Mouse (Mus musculus) heart, embryonic 16.5 days (tissue): ENCODE results near the gene Asb8. TPM values are rescaled to one million over a fixed set of nuclear protein-coding genes. Genes with fewer than 3 reads are reported as not detected.
A peak's percentile ranks its signal among the peaks of the same experiment; 100 is the strongest.

ENCODE experiments used
- ATAC-seq: fragments of 200-750 bp; cut with Nextera tagmentation; replicated peaks from 2 replicates; pipeline ENCODE4 v1.8.0; 2017; ENCODE audit warnings: moderate number of reproducible peaks; ENCODE audit not compliant: insufficient read depth, low FRiP score; ENCODE audit errors: extremely low read depth
- H3K27ac ChIP-seq: fragments of 300-500 bp; sonication (generic); 2 replicates; pipeline ENCODE4 v1.5.1; 2014; ENCODE audit warnings: mild to moderate bottlenecking, low read length, control low read depth, moderate library complexity
- H3K27me3 ChIP-seq: fragments of 300-500 bp; sonication (generic); 2 replicates; pipeline ENCODE4 v1.6.1; 2014; ENCODE audit warnings: low read length, mixed read lengths; ENCODE audit not compliant: control insufficient read depth, insufficient read depth
- H3K36me3 ChIP-seq: fragments of 300-500 bp; sonication (generic); 2 replicates; pipeline ENCODE4 v1.6.1; 2014; ENCODE audit not compliant: control insufficient read depth, insufficient read depth
- H3K4me1 ChIP-seq: fragments of 300-500 bp; sonication (generic); 2 replicates; pipeline ENCODE4 v1.6.1; 2014; ENCODE audit warnings: low read length, mixed read lengths; ENCODE audit not compliant: control insufficient read depth, insufficient read depth
- H3K4me2 ChIP-seq: fragments of 300-500 bp; sonication (generic); 2 replicates; pipeline ENCODE4 v1.6.1; 2014; ENCODE audit warnings: low read depth, mild to moderate bottlenecking, control low read depth, low read length
- H3K4me3 ChIP-seq: fragments of 300-500 bp; sonication (generic); 2 replicates; pipeline ENCODE4 v1.5.1; 2014; ENCODE audit warnings: mild to moderate bottlenecking, control low read depth, low read length
- H3K9ac ChIP-seq: fragments of 300-500 bp; sonication (generic); 2 replicates; pipeline ENCODE4 v1.6.1; 2014; ENCODE audit warnings: low read length, control low read depth
- H3K9me3 ChIP-seq: fragments of 300-500 bp; sonication (generic); replicated peaks from 2 replicates; pipeline ENCODE4 v1.6.1; 2016; ENCODE audit warnings: low read length; ENCODE audit not compliant: control insufficient read depth
- WGBS: fragments of 180-500 bp; shearing (Covaris S2); extraction: QIAGEN DNeasy Blood & Tissue Kit; methylation state at CpG from one replicate; pipeline ENCODE4 v1.1.7; 2014; 5-methylcytosine and 5-hydroxymethylcytosine counted together
- polyA plus RNA-seq: library from polyadenylated mRNA; unstranded; fragments of >200 nt; fragmentation: Nextera tagmentation; extraction: Ambion mirVana; gene quantifications from 2 replicates; pipeline ENCODE4 v1.2.1, GENCODE M21; 2015

Gene Asb8
- polyA plus RNA-seq, 1 experiment from 2014 or later = 91.7 TPM

DNA sequence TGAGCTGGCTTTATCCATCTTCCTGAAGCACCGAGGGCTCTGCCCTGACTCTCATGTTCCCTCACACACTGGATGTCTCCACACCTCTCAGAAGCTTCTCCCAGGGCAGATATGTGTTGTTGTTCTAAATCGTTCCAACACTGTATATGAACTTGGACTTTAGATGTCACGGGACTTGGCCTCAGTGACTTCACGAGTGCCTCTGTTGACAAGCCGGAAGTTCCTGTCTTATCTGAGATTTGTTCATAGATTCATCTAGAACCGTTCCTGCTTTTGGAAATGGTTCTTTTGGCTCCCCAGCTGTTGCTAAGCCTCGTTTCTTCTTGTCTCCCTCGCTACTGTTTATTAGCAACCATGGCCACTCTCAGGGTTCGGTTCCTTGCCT is 49.7 kb downstream of the Asb8 start:
- Histone ChIP-seq H3K9ac (no peak overlapping the region), H3K36me3 (peaks cover 49% of the 10 kb centered on the region), H3K27ac (peak overlapping the region; percentile 80), H3K9me3 (no peaks in the 10 kb centered on the region), H3K4me3 (no peak overlapping the region), H3K27me3 (no peaks in the 10 kb centered on the region), H3K4me2 (no peak overlapping the region), H3K4me1 (peaks cover 33% of the 10 kb centered on the region)
- WGBS = 75% methylated on average over 9 of the region's 9 CpGs
- ATAC-seq = no peak

DNA sequence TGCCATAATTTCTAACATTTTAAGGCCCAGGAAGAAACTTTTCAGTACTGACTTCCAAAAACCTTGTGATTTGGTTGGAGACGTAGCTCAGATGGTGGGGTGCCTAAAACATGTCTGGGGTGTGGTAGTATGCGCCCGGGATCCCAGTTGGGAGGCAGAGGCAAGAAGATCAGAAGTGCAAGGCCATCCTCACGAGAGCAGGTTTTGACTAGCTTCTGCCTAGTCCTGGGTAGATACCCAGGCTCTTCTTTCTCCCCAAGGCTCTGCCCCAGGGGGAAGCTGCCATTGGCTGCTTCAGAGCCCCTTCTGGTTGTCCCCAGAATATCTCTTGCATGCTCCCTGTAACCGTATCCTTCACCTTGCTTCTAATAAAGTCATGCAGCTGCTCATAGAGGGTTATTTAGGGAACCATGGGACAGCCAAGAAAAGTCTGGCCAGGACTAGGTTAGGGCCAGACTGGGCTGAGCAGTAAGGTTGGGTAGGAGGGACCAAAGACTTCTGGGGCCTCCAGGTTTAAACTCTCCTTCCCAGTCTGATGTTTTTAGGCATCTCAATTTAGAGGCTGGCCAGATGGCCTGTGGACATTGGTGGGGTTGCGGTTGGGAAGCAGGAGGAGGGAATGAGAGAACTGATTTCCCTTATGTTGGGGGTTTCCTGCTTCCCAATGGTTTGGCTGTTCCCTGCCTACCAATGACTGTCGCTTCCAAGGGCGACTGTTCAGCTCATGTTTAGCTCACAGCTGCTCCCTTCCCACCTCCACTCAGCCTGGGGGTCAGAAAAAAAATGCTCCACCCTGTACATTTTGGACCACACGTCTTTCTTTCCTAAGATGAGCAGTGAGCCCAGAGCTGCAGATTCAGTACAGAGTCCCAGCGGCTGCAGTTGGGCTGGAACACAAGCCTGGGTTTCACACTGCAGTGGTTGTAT is 50.3 kb downstream of the Asb8 start:
- Histone ChIP-seq H3K27me3 (no peaks in the 10 kb centered on the region), H3K4me2 (no peak overlapping the region), H3K36me3 (peaks cover 42% of the 10 kb centered on the region), H3K9me3 (no peaks in the 10 kb centered on the region), H3K4me1 (peaks cover 40% of the 10 kb centered on the region), H3K4me3 (no peak overlapping the region), H3K27ac (peak overlapping the region; percentile 80), H3K9ac (no peak overlapping the region)
- 0 out of 2 replicates have a peak, but pooled peaks have one; percentile 61 for ATAC-seq
- WGBS = 82% methylated on average over 10 of the region's 10 CpGs

DNA sequence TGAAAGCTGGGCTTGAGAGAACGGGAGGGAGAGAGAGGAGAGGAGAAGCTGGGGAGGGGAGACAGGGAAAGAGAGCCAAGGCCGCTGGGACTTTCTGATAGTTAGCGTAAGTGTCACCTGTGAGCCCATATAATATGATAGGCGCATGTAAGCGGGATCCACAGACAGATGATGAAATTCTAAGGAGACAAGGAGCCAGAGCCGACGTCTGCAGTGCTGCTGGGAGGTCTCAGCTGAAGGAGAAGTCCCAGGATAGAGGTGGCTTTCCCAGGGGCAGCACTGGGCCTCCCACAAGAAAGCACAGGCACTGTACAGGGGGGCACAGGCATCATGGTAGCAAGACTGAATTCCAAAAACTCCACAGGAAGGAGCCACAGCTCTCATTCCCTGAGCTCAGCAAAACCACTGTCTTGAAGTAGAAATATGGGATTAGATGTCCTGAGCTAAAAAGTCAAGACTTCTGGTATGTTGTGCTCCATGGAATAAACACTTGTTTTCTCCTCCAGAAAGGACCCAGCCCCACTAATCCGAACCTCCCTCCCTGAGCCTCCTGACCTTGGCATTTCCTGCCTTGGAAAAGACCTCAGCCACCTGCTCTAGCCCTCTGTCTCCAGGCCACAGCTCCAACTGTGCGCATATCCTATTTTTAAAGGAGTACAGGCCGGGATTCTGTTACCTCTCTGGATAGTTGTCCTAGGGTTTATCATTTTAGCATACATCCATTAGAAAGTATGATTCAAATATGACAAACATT is 51.1 kb downstream of the Asb8 start:
- Histone ChIP-seq H3K9ac (0 out of 2 replicates have a peak overlapping the region, but pooled peaks have one; percentile 1), H3K36me3 (peaks cover 35% of the 10 kb centered on the region), H3K4me1 (peaks cover 47% of the 10 kb centered on the region), H3K9me3 (no peaks in the 10 kb centered on the region), H3K4me3 (no peak overlapping the region), H3K4me2 (no peak overlapping the region), H3K27ac (peak overlapping the region; percentile 80), H3K27me3 (no peaks in the 10 kb centered on the region)
- 80% methylated on average over 10 of the region's 10 CpGs for WGBS
- no peak for ATAC-seq

DNA sequence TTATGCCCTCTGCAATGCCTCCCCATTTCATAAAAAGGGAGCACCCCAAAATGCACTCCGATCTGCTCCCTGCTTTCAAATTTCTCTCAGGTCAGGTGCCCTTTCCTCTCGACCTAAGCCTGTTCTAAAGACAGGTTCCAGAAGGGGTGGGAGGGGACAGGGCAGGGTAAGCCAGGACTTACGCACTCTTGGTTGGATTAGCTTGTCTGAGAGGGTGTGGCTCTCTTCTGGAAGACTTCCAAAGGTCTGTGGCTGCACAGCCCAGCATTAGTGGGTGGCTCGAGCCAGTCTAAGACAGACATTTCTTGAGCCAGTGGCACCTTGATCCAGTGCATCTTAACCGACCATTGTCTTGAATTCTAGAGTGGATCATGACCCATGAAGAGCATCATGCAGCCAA is 53.6 kb downstream of the Asb8 start:
- Histone ChIP-seq H3K36me3 (peaks cover 15% of the 10 kb centered on the region), H3K4me1 (peaks cover 52% of the 10 kb centered on the region), H3K27ac (peak overlapping the region; percentile 51), H3K4me2 (peak overlapping the region; percentile 11; the same call in 1 of the 2 replicates), H3K9me3 (no peaks in the 10 kb centered on the region), H3K27me3 (0 out of 2 replicates have a peak, but pooled peaks cover 2% of the 10 kb centered on the region), H3K4me3 (no peak overlapping the region), H3K9ac (peak overlapping the region; percentile 57; the same call in 1 of the 2 replicates)
- 55% methylated on average over 5 of the region's 5 CpGs for WGBS
- ATAC-seq = 0 out of 2 replicates have a peak, but pooled peaks have one; percentile 15

DNA sequence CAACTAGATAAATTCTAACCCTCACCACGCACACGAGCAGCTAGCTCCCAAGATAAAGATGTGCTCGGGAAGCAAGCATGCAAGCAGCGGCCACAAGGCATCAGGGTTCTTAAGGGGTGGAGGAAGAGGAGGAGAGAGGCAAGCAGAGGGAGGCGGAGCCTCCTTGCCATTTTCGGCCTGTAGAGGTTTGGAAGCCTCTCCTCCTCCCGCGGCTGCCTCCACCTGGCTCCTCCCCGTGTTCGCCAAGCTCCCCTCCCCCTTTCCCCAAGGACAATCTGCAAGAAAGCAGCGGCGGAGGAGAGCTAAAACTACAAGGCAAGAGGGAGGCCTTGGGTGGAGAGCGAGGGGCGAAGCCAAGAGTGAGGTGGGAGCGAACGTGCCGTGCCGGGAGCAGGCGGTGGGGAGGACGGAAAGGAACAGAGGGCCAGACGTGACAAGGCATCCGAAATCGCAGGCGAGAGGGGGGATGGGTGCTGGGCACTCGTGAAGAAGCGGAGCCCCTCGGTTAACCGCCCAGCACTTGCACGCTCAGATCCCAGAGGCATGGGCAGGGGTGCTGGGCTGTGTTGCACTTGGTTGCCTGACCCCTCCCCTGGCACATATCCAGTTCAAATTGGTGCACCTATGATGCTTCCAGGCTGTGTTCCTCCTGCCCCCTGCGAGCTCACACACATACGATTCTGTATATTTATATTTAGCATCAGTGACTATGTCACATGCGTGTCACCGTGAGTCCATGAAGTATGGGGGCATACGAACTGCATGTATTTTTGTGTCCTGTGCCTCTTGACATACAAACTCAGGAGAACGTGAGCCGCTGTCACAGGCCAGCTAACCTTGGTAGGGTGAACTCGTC is 56.9 kb downstream of the Asb8 start:
- H3K27me3 ChIP-seq = 0 out of 2 replicates have a peak, but pooled peaks cover 2% of the 10 kb centered on the region
- H3K4me2 ChIP-seq = peak overlapping the region; percentile 67
- peak overlapping the region; percentile 91 for H3K9ac ChIP-seq
- peak; percentile 90 for ATAC-seq
- 1% methylated on average over 37 of the region's 37 CpGs for WGBS
- peak overlapping the region; percentile 94 for H3K27ac ChIP-seq
- H3K36me3 ChIP-seq = peaks cover 11% of the 10 kb centered on the region
- H3K4me3 ChIP-seq = peak overlapping the region; percentile 85
- peaks cover 32% of the 10 kb centered on the region for H3K4me1 ChIP-seq
- H3K9me3 ChIP-seq = no peaks in the 10 kb centered on the region

DNA sequence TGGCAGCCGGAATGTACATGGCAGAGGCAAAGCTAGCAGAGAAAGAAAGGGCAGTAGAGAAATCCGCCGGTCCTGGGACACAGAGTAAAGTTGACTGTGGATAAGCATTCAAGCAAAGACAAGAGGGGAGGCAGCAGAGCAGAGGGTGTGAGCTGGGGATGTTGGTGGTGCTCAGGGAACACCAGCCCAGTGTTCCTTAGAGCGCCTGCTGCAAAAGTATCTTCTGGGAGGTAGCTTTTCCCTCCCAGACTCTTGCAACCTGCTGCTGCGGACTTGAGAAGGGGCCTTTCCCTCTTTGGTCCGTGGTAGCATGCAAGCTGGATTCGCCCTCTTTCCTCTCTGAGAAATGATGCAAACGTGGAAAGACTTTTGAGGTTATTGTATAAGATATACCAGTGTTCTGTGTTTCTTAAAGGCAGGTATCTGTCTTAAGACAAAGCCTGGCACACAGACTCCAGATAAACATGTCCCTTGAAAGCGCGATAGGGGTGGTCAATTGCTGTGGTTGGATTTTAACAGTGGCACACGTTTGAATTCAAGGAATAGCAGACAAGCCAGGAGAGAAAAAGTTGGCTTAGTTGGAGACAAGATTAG is 57.6 kb downstream of the Asb8 start:
- Histone ChIP-seq H3K4me3 (peak overlapping the region; percentile 85), H3K9me3 (no peaks in the 10 kb centered on the region), H3K27me3 (0 out of 2 replicates have a peak, but pooled peaks cover 2% of the 10 kb centered on the region), H3K36me3 (peaks cover 9% of the 10 kb centered on the region), H3K27ac (peak overlapping the region; percentile 94), H3K4me2 (peak overlapping the region; percentile 67), H3K4me1 (peaks cover 32% of the 10 kb centered on the region), H3K9ac (peak overlapping the region; percentile 91)
- WGBS = 32% methylated on average over 11 of the region's 11 CpGs
- ATAC-seq = no peak; the same call in 1 of the 2 replicates

DNA sequence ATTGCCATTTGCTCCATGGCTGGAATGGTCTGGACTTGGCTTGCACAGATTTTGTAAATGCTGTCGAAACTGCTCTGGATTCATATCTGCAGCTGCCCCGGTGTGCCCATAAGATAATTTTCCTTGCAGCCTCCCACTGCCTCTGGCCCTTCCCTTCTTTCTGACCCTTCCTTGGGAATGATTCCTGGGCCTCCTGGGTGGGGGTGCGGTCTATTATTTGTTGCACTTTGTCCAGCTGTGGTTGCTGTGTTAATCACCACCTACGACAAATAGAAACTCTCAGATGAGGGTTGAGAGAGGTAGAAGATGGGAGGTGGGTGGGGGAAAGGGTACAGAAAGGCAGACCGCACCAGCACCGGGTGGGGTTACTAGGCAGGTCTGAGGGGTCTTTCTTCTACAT is 58.2 kb downstream of the Asb8 start:
- Histone ChIP-seq H3K4me2 (no peak overlapping the region), H3K36me3 (peaks cover 4% of the 10 kb centered on the region), H3K9ac (no peak overlapping the region), H3K27me3 (0 out of 2 replicates have a peak, but pooled peaks cover 2% of the 10 kb centered on the region), H3K27ac (no peak overlapping the region), H3K9me3 (0 out of 2 replicates have a peak, but pooled peaks cover under 1% of the 10 kb centered on the region), H3K4me1 (peaks cover 32% of the 10 kb centered on the region), H3K4me3 (no peak overlapping the region)
- no peak for ATAC-seq
- 75% methylated on average over 6 of the region's 6 CpGs for WGBS

DNA sequence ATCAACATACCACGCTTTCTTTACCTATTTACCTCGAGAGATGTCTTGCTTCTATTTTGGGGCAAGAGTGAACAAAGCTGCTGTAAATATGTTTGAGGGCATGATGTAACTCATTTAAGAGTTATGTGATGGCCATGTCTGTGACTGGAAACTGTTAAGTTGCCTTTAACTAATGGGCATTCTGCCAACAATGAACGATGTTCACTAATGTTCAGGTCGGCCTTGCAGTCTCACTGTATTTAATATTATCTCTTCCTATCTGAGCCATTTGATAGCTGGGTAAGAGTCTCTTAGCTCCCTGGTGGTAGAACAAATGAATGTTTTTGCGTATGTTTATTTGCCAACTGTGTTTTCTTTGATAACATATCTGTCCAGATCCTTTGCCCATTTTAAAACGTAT is 58.9 kb downstream of the Asb8 start:
- Histone ChIP-seq H3K36me3 (no peaks in the 10 kb centered on the region), H3K4me1 (peaks cover 26% of the 10 kb centered on the region), H3K4me2 (no peak overlapping the region), H3K4me3 (no peak overlapping the region), H3K9ac (no peak overlapping the region), H3K9me3 (0 out of 2 replicates have a peak, but pooled peaks cover 2% of the 10 kb centered on the region), H3K27me3 (0 out of 2 replicates have a peak, but pooled peaks cover 2% of the 10 kb centered on the region), H3K27ac (no peak overlapping the region)
- no peak for ATAC-seq
- 47% methylated on average over 6 of the region's 6 CpGs for WGBS
